Mouse (Mus musculus) intestine, embryonic 15.5 days (tissue): ENCODE measurements around the gene Pgbd5. TPM values are rescaled to one million over a fixed set of nuclear protein-coding genes. Genes with fewer than 3 reads are reported as not detected.

ENCODE experiments used
- ATAC-seq: fragments of 200-750 bp; cut with Nextera tagmentation; 2 replicates; pipeline ENCODE4 v1.8.0; 2017; ENCODE audit warnings: moderate TSS enrichment, moderate library complexity
- H3K27ac ChIP-seq: fragments of 300-500 bp; sonication (generic); 2 replicates; pipeline ENCODE4 v1.5.1; 2015; ENCODE audit warnings: mild to moderate bottlenecking, inconsistent platforms
- H3K27me3 ChIP-seq: fragments of 300-500 bp; sonication (generic); replicated peaks from 2 replicates; pipeline ENCODE4 v1.6.1; 2015; ENCODE audit warnings: inconsistent platforms
- H3K36me3 ChIP-seq: fragments of 300-500 bp; sonication (generic); 2 replicates; pipeline ENCODE4 v1.6.1; 2015; ENCODE audit warnings: inconsistent platforms
- H3K4me1 ChIP-seq: fragments of 300-500 bp; sonication (generic); replicated peaks from 2 replicates; pipeline ENCODE4 v1.6.1; 2015; ENCODE audit warnings: inconsistent platforms
- H3K4me2 ChIP-seq: fragments of 300-500 bp; sonication (generic); replicated peaks from 2 replicates; pipeline ENCODE4 v1.6.1; 2015; ENCODE audit warnings: mild to moderate bottlenecking, inconsistent platforms
- H3K4me3 ChIP-seq: fragments of 300-500 bp; sonication (generic); replicated peaks from 2 replicates; pipeline ENCODE4 v1.5.1; 2015; ENCODE audit warnings: inconsistent platforms
- H3K9ac ChIP-seq: fragments of 300-500 bp; sonication (generic); 2 replicates; pipeline ENCODE4 v1.6.1; 2015; ENCODE audit warnings: inconsistent platforms
- H3K9me3 ChIP-seq: fragments of 300-500 bp; sonication (generic); 2 replicates; pipeline ENCODE4 v1.6.1; 2016; ENCODE audit warnings: inconsistent platforms
- WGBS: fragments of 180-500 bp; shearing (Covaris S2); methylation state at CpG from one replicate; pipeline ENCODE4 v1.1.7; 2015; 5-methylcytosine and 5-hydroxymethylcytosine counted together
- polyA plus RNA-seq: library from polyadenylated mRNA; unstranded; fragments of >200 nt; fragmentation: Nextera tagmentation; extraction: Ambion mirVana; gene quantifications from 2 replicates; pipeline ENCODE4 v1.2.1, GENCODE M21; 2015

Gene Pgbd5
- polyA plus RNA-seq, 1 experiment from 2014 or later: 2.7 TPM

DNA sequence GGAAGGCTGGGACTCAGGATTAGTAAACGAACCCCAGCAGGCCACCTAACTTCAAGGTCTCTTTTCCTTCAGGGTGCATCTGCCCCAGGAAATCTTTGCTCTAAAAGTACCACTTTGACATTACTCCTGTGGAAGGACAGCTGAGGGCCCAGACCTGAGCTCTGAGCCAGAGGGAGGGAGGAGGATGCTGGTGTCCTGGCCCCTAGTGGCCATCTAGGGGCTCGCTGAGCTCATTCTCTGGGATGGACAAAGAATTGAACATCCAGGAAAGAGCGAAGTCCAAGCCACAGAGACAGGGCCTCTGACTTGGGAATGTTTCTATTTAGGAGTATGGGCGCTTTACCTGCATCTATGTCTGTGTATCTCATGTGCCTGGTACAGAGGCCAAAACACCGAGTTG is 87.8 kb downstream of the Pgbd5 start:
- no peak overlapping the region for H3K4me3 ChIP-seq
- H3K4me1 ChIP-seq: no peaks in the 10 kb centered on the region
- no peaks in the 10 kb centered on the region for H3K27me3 ChIP-seq
- no peaks in the 10 kb centered on the region for H3K9me3 ChIP-seq
- H3K9ac ChIP-seq: no peak overlapping the region
- H3K27ac ChIP-seq: no peak overlapping the region
- ATAC-seq: no peak
- WGBS: 66% methylated on average over 5 of the region's 5 CpGs
- no peak overlapping the region for H3K4me2 ChIP-seq
- no peaks in the 10 kb centered on the region for H3K36me3 ChIP-seq

GRCm38 (mm10) chr8:124349663-124350062 is 89.8 kb downstream of the Pgbd5 start:
- H3K36me3 ChIP-seq: peaks cover 3% of the 10 kb centered on the region; the same call in 1 of the 2 replicates

GRCm38 (mm10) chr8:124348087-124348486 is 91.4 kb downstream of the Pgbd5 start:
- no peak overlapping the region for H3K4me2 ChIP-seq
- no peak overlapping the region for H3K27ac ChIP-seq
- WGBS: 81% methylated on average over 1 of the region's 1 CpGs
- no peaks in the 10 kb centered on the region for H3K9me3 ChIP-seq
- no peak overlapping the region for H3K4me3 ChIP-seq
- no peaks in the 10 kb centered on the region; the same call in 1 of the 2 replicates for H3K4me1 ChIP-seq
- no peak for ATAC-seq
- H3K36me3 ChIP-seq: peaks cover 7% of the 10 kb centered on the region; the same call in 1 of the 2 replicates
- H3K9ac ChIP-seq: no peak overlapping the region
- no peaks in the 10 kb centered on the region for H3K27me3 ChIP-seq

More at GRCm38 (mm10) chr8:124349663-124350062, 89.8 kb downstream of the Pgbd5 start:
- 33% methylated on average over 7 of the region's 7 CpGs for WGBS
- H3K9ac ChIP-seq: no peak overlapping the region
- ATAC-seq: peak; percentile 55; the same call in 1 of the 2 replicates
- H3K9me3 ChIP-seq: no peaks in the 10 kb centered on the region
- H3K27me3 ChIP-seq: no peaks in the 10 kb centered on the region
- no peak overlapping the region for H3K27ac ChIP-seq
- no peaks in the 10 kb centered on the region; the same call in 1 of the 2 replicates for H3K4me1 ChIP-seq
- H3K4me2 ChIP-seq: no peak overlapping the region
- no peak overlapping the region for H3K4me3 ChIP-seq

GRCm38 (mm10) chr8:124346852-124347523 is 92.5 kb downstream of the Pgbd5 start:
- no peaks in the 10 kb centered on the region; the same call in 1 of the 2 replicates for H3K4me1 ChIP-seq
- no peaks in the 10 kb centered on the region for H3K27me3 ChIP-seq
- no peak overlapping the region for H3K4me3 ChIP-seq
- peaks cover 7% of the 10 kb centered on the region; the same call in 1 of the 2 replicates for H3K36me3 ChIP-seq
- H3K9ac ChIP-seq: no peak overlapping the region
- no peak overlapping the region for H3K27ac ChIP-seq
- H3K4me2 ChIP-seq: no peak overlapping the region
- 44% methylated on average over 19 of the region's 19 CpGs for WGBS
- no peaks in the 10 kb centered on the region for H3K9me3 ChIP-seq
- ATAC-seq: peak; percentile 67

- Histone ChIP-seq H3K9me3 (no peaks in the 10 kb centered on the region), H3K27me3 (no peaks in the 10 kb centered on the region), H3K36me3 (peaks cover 7% of the 10 kb centered on the region; the same call in 1 of the 2 replicates), H3K27ac (no peak overlapping the region), H3K4me3 (no peak overlapping the region), H3K4me1 (no peaks in the 10 kb centered on the region; the same call in 1 of the 2 replicates), H3K4me2 (no peak overlapping the region), H3K9ac (no peak overlapping the region)
- 0 out of 2 replicates have a peak, but pooled peaks have one; percentile 11 for ATAC-seq
- WGBS: 69% methylated on average over 10 of the region's 10 CpGs
These were observed 94.4 kb downstream of the Pgbd5 start for GRCm38 (mm10) chr8:124345098-124345497.

DNA sequence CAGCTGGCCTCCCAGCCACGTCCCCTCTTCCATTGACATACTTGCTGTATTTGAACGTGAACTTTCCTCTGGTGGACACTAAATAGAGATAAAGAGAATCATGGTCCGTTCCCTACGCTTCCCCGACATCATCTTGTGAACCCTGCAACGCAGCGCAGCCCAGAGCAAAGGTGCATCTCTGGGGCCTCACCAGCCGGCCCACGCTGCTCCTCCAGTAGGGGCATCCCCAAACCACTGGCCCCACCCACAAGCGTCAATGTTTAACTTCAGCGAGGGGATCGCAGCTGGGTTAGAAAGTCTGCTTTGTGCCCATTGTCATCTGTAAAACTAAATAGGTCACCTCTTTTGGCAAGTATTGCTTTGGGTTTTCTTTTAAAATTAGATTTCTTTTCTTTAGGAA is 95.5 kb downstream of the Pgbd5 start:
- Histone ChIP-seq H3K4me2 (no peak overlapping the region), H3K9ac (no peak overlapping the region), H3K27me3 (no peaks in the 10 kb centered on the region), H3K4me1 (no peaks in the 10 kb centered on the region; the same call in 1 of the 2 replicates), H3K9me3 (no peaks in the 10 kb centered on the region), H3K4me3 (no peak overlapping the region), H3K27ac (no peak overlapping the region), H3K36me3 (peaks cover 9% of the 10 kb centered on the region)
- 69% methylated on average over 12 of the region's 12 CpGs for WGBS
- peak; percentile 39; the same call in 1 of the 2 replicates for ATAC-seq

- Histone ChIP-seq H3K4me2 (no peak overlapping the region), H3K4me1 (no peaks in the 10 kb centered on the region; the same call in 1 of the 2 replicates), H3K36me3 (peaks cover 16% of the 10 kb centered on the region), H3K9ac (no peak overlapping the region), H3K27me3 (no peaks in the 10 kb centered on the region), H3K27ac (no peak overlapping the region), H3K9me3 (no peaks in the 10 kb centered on the region), H3K4me3 (no peak overlapping the region)
- WGBS: 91% methylated on average over 15 of the region's 15 CpGs
- ATAC-seq: no peak
These were observed 96.3 kb downstream of the Pgbd5 start for GRCm38 (mm10) chr8:124343151-124343550.

DNA sequence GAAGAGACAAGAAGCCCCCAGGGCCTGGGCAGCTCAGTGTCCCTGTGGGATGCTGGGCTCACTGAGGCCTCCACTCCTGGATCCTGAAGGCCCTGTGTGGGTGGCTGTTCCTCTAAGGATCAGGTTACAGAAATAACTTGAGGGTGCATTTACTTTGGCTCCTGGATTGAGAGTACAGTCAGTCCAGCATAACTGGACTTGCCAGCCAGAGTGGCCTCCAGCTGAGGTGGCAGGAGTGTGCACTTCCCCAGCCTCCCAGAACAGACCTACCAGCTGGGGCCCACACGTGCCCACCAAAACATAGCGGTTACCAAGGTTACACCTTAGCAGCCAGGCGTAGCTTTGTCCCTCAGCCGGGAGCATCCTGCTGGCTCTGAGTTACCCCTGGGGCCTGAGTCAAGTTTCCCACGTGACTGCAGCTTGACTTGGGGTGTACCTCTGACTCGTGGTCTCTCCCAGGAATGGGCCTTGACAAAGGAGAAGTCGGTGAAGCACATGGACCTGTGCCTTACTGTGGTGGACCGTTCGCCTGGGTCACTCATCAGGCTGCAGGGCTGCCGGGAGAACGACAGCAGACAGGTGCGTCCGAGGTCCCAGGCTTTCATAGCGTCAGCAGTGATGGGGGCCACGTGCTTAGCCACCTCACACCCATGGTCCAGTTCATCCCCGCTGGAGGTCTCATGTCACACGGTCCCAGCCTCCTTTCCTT is 98.9 kb downstream of the Pgbd5 start:
- WGBS: 83% methylated on average over 17 of the region's 17 CpGs
- ATAC-seq: no peak
- no peaks in the 10 kb centered on the region; the same call in 1 of the 2 replicates for H3K4me1 ChIP-seq
- no peak overlapping the region for H3K27ac ChIP-seq
- H3K4me3 ChIP-seq: no peak overlapping the region
- H3K9me3 ChIP-seq: no peaks in the 10 kb centered on the region
- H3K4me2 ChIP-seq: no peak overlapping the region
- H3K36me3 ChIP-seq: peaks cover 29% of the 10 kb centered on the region
- no peak overlapping the region for H3K9ac ChIP-seq
- H3K27me3 ChIP-seq: no peaks in the 10 kb centered on the region

DNA sequence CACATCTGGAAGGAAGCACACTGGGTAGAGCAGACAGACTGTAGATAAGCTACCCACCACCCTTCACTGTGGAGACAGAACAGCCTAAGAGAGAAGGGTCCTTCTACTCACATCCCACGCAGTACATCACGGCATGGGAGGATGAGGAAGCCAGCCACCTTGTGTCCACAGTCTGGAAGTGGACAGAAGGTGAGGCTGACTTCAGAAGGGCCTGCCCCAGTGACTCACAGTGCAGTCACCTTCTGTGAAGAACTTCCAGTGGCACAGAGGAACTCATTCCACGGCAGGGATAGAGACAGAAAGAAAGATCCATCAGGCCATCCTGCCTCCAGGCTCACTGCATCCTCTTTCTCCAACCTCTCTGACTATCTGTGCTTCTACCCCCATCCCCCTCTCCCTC is 99.7 kb downstream of the Pgbd5 start:
- 82% methylated on average over 3 of the region's 3 CpGs for WGBS
- Histone ChIP-seq H3K27ac (no peak overlapping the region), H3K9ac (no peak overlapping the region), H3K36me3 (peaks cover 26% of the 10 kb centered on the region), H3K9me3 (no peaks in the 10 kb centered on the region), H3K4me2 (no peak overlapping the region), H3K4me1 (no peaks in the 10 kb centered on the region; the same call in 1 of the 2 replicates), H3K27me3 (no peaks in the 10 kb centered on the region), H3K4me3 (no peak overlapping the region)
- ATAC-seq: no peak

DNA sequence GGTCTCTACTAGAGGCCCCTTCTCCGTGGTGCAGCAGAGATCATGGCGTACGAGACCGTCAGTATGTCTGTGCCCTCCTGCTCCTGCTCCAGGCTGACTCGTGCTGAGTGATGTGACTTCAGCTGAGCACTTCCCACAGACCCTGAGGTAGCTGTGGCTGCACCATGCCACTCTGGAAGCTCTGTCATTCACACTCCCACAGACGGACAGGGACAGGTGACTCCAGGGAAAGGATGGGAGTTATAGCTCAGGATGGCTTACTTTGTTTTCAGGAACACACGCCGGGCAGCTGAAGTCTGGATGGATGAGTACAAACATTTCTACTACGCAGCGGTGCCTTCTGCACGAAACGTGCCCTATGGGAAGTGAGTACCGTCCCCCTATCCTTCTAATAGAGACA is 103.2 kb downstream of the Pgbd5 start:
- H3K36me3 ChIP-seq: peaks cover 30% of the 10 kb centered on the region
- 91% methylated on average over 13 of the region's 13 CpGs for WGBS
- H3K9ac ChIP-seq: no peak overlapping the region
- H3K4me2 ChIP-seq: no peak overlapping the region
- no peaks in the 10 kb centered on the region for H3K27me3 ChIP-seq
- no peaks in the 10 kb centered on the region for H3K4me1 ChIP-seq
- no peak overlapping the region for H3K27ac ChIP-seq
- no peak overlapping the region for H3K4me3 ChIP-seq
- H3K9me3 ChIP-seq: no peaks in the 10 kb centered on the region
- no peak for ATAC-seq

DNA sequence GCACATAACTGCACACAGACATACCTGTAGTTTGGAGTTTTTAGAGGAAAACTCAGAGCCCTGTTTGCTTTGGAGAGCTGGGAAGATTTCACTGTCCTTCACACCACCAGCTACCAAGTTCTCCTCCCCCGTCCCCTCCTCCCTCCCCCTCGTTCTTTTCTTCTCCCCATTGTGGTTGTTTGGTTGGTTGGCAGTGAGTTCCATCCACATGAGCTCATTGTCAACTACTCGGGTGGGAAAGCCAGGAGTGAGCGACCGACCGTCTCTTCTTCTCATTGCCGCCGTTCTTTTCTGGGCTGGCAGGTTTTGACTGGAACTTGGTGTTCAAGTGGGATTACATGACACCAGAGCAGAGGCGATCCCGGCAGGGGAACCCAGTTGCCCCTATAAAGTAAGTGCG is 107.8 kb downstream of the Pgbd5 start:
- no peaks in the 10 kb centered on the region for H3K9me3 ChIP-seq
- no peak overlapping the region for H3K4me2 ChIP-seq
- 82% methylated on average over 11 of the region's 11 CpGs for WGBS
- no peak for ATAC-seq
- H3K4me1 ChIP-seq: no peaks in the 10 kb centered on the region
- no peak overlapping the region for H3K27ac ChIP-seq
- H3K4me3 ChIP-seq: no peak overlapping the region
- no peaks in the 10 kb centered on the region for H3K27me3 ChIP-seq
- H3K36me3 ChIP-seq: peaks cover 29% of the 10 kb centered on the region
- no peak overlapping the region for H3K9ac ChIP-seq

DNA sequence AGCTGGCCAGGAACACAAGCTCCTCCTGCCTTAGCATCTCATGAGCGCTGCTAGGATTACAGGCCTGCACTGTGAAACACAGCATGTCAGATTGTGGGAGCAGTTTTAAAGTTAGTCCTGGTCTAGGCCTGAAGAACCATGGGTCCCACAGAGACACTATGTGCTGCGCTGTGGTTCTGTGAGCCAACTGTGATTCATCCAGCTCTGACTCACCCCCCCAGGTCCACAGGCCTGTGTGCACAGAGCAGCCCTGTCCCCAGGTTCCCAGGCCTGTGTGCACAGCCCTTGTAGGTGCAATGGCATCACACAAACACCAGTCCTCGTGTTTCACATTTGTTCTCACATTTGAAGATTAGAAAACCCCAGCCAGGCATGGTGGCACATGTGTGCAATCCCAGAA is 108.4 kb downstream of the Pgbd5 start:
- H3K9me3 ChIP-seq: no peaks in the 10 kb centered on the region
- 87% methylated on average over 3 of the region's 3 CpGs for WGBS

More for the DNA sequence above, 108.4 kb downstream of the Pgbd5 start:
- H3K4me1 ChIP-seq: no peaks in the 10 kb centered on the region
- H3K4me2 ChIP-seq: no peak overlapping the region
- H3K9ac ChIP-seq: no peak overlapping the region
- peaks cover 24% of the 10 kb centered on the region for H3K36me3 ChIP-seq
- no peak for ATAC-seq
- no peak overlapping the region for H3K4me3 ChIP-seq
- no peak overlapping the region for H3K27ac ChIP-seq
- H3K27me3 ChIP-seq: no peaks in the 10 kb centered on the region
